Mouse (Mus musculus) spleen, postnatal 36 days (tissue): Measurements from ENCODE around the gene Slc25a48.

ENCODE experiments used
- DNase-seq, 2 experiments: peaks; one replicate each; pipeline ENCODE4 v3.0.0; 2022; ENCODE audit warnings: low spot score in 2 of 2, mixed read lengths in 1 of 2

Gene Slc25a48

DNA sequence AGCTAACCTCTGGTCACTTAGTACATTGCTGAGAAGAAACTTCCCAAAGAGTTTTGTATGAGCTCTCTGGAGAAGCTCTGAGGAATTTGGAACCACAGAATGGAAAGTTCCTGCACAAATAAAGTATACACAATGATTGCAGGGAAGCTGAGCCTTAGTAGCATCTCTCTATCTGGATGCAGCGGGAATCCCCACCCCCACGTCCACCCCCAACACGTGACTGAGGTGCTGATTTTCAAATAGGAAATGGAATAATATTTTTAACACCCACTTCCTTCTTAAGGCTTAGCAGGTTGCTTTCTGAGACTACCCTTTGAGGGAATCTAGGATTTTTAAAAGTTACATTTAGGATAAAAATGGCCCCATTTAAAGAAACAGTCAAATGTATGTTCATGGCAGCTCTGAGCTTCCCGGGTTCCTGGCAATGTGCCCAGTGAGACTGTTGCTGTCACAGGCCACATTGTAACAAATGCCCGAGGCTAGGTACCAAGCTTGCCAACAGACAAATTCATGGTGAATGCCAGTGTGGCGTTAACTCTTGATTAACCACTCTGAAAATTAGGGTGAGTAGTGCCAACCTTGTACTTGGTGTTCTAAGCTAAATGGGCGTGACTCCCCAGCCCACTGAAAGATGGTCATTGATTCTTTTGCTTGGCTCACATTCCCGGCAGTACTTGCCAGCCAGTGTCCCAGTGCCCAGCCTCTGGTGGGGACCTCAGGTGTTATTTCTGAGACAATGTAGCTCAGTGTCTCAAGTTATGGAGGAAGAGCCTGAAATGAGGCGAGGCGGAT, 11.3 kb downstream of the Slc25a48 start:
- no peak for DNase-seq

DNA sequence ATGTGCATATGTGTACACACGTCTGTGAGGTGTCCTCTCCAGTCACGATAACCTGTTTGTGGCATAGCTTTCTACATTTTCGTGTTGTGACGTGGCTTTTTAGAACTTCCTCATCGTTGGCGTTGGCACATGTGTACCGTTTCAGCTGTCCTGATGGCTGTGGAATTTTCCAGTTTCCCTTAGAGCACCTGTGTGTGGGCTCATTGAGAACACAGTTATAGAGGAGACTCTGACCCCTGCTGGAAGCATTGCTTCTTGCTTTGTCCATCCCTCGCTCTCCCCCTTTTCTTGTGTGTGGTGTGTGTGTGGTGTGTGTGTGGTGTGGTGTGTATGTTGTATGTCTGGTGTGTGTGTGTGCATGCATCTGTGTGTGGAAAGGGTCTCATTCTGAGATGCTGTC, 11.9 kb downstream of the Slc25a48 start:
- DNase-seq = no peak

DNA sequence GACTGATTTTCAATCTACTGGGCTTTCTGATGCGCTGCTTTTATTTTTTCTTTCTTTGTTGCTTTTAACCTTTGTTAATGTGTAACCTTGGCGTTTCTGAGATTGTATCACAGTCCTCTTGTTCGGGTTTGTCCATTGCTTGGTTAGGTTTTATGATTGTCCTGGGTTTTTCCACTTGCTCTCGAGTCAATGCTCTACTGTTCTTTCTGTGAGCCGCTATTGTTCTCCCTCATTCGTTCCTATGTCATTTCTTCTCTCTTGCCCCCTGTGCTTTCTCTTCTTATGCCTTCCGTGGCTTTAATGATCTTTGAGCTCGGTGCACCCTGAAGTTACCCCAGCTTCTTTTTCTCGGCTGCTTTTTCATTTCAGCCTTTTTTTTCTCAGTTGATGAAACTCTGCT, 19.8 kb downstream of the Slc25a48 start:
- DNase-seq = no peak

DNA sequence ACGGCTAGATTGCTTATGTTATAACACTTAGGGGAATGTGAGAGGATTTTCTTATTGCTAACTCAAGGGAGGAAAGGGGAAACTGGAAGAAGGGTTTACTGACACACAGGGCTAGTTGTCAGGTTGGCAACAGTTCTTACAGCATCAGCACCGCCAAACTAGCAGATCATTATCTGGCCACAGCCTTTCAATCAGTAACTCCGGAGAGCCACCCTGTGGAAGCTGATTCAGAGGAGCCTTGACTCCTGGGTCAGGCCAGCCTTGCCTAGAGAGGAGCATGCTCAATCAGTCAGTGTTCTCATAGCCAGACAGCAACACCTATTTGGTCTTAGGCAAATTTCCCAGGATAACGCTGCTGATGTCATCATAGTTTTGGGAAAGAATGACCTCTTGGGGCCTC, 23.3 kb downstream of the Slc25a48 start:
- no peak for DNase-seq

DNA sequence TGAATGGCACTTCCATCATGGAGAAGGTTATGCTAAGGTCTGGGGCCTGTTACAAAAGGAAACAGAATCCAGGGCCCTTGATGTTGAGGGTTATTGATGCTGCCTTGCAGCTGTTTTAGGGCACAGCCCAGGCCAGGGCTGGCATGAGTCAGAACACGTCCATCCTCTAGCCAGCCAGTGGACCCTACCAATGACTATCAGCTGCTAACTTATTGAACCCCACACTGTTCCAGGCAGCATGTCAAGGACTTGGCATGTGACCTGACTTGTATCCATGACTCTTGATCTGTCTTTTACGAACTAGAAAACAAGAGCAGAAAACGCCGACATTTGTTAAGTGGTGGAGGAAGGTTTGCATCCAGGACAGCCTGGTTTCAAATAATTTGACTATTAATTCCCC, 24.6 kb downstream of the Slc25a48 start:
- no peak for DNase-seq

DNA sequence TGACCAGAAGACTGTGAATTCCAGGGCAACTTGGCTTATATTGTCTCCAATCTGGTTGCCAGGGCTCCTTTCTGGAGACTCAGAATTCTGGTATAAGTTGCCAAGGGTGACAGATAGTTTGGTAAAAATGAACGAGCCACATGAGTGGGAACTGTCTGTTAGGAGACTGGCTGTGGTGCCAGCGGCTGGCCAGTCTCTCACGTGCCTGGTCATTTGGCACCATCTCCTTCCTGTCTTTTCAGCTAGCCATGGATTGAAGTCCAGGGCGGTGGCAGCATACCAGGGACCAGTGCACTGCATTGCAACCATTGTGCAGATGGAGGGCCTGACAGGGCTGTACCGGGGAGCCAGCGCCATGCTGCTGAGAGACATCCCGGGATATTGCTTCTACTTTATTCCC, 25.1 kb downstream of the Slc25a48 start:
- no peak for DNase-seq

DNA sequence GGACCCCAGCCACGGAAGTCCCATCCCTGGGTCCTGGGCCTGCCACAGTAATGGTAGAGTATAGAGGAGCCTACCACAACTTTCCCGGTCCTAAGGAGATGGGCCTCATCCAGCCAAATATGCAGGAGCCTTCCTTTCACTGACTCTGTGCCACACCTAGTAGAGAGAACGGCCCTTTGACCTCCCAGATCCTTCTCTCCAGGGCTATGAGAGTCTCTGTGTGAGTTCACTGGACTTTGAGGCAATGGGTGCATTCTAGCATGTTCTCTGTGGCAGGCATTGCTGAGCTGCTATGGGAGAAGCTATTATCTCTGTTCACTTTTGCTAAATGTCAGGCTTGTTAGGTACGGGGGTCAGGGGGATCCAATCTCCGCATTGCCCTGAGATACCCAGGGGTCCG, 25.6 kb downstream of the Slc25a48 start:
- DNase-seq = no peak

DNA sequence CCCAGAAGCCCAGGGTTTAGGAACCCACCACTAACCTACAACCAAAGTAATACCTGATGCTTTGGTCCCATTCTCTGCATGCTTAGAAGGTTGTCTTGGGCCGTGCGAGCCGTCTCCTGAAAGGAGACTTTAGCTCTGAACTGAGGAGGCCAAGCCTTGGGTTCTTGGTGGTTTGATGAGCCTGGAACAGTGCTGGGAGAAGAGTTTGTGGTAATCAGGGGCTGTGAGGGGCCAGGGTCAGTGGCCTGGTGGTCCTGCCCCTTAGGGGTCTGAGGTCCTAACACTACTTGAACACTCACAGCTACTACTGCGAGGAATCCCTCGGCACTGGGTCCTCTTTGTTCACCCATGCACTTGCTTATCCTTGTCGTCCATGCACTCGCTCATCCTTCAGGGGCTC, 29.6 kb downstream of the Slc25a48 start:
- DNase-seq = no peak

DNA sequence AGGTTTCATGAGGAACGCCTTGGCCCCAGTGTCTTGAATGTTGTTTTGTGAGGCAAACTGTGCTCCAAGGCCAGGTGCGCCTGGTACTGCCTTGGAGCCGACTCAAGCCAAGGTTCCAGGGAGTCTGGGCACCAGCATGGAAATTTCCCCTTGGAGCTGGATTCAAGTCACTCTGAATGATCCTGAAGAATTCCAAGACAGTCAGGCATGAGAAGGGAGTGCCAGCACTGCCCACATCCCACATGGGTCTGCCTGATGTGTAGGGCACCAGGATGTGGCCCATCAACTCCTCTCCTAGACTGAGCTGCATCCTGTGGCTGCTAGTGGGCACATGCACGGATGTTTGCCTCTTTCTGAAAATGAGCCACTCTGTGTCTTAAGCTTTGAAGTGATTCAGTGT, 30.4 kb downstream of the Slc25a48 start:
- no peak for DNase-seq

DNA sequence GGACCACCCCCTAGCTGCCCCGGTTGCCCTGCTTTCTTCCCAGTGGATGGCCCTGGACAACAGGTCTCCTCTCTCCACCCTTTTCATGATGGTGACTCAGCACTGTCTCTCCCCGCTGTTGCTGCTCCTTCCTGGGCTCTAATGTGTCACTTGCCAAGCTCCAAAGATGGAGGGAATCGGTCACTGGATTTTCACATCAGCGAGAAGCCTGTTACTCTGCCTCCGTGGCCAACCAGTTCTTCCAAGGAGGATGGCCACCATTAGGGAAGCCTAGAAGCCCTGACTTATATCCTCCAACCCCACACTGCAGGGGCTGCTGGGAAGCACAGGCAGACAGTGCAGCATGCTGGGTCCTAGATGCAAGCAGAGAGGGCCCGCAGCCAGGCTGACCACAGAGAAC, 33.1 kb downstream of the Slc25a48 start:
- DNase-seq = no peak

DNA sequence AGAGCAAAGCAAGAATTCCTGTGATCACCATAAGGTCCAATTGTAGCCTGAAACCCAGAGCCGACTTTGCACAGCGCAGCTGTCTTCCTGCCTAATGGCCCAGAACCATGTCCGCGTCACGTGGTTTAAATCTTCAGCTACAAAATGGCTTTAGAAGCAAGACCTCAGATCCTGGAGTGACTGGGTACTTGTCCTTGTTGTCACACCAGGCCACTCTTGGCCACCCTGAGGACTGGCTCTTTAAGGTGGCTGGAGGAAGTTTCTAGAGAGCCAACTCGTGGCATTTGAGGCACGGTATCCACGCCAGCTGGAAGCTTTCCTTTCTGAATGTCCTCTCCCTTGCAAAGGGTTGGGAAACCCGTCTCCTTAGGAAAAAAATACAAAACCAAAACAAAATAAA, 33.8 kb downstream of the Slc25a48 start:
- no peak for DNase-seq

DNA sequence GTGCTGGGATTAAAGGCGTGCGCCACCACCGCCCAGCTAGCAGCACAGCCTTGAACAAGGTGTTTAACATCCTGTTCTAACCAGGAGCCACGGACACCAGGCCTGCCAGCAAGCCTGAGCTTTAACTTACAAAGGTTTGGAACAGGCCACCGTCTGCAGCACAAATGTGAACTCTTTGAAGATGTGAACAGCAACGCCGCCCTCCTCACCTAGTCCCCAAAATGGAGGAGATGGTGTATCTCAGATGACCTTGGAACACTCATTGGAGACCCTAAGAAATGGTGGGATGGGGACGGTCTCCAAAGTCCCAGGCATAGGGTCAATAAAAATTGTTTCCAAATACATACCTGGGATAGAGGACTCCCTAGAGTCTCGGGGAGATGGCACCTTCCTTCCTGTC, 34.5 kb downstream of the Slc25a48 start:
- no peak for DNase-seq

DNA sequence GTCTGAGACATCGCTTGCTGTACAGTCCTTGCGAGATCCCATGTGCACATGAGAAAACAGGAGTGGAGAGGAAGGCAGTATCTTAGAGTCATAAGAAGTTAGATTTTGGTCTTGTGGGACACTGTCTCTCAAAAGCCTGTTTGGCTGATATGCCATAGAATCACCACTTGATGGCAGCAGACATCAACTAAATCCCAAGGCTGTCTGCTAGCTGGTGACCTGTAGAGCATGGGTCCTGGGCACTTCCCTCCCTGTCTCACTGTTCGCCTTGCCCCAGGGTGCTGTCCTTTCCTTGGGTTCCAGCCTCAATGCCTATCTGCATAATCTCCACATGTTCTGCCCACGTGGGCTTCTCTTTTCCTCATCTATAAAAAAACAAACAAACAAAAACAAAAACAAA, 37.2 kb downstream of the Slc25a48 start:
- DNase-seq = peak; percentile 15 to 22

DNA sequence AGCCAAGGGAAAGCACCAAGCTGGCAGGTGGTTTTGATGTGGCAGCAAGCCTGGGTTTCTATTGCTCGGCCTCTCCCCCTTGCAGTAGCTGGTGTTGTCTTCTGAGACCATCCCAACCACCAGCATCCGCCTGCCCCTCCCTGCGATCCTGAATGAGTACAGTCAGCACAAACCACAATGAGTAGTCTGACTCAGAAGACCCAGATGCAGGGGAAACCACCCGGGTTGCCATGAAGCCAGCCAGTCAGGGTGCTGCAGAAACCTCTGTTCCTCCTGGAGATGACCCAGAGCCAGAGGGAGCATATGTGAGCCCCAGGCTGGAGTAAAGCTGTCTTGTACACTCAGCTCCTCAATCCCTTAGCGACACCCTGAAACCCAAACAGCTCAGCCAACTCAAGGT, 38.6 kb downstream of the Slc25a48 start:
- peak; percentile 38 to 41 for DNase-seq

DNA sequence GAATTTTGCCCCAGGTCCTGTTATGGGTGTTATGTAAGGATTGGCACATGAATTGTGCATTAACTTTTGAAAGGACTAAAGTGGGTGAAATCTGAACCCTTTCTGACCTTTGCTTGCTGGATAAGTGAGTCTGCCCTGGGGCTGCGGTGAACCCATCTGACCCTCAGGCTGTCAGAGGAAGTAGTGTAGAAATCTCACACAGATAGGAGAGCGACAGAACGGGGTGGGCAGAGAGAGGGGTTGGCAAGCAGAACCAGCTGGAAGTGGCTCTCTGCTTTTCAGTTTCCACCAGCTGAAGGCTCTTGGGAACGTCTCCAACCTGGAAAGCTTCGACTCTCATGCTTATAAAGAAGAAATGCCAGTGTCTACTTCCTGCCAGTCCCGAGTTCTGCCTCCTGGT, 39.1 kb downstream of the Slc25a48 start:
- no peak for DNase-seq

DNA sequence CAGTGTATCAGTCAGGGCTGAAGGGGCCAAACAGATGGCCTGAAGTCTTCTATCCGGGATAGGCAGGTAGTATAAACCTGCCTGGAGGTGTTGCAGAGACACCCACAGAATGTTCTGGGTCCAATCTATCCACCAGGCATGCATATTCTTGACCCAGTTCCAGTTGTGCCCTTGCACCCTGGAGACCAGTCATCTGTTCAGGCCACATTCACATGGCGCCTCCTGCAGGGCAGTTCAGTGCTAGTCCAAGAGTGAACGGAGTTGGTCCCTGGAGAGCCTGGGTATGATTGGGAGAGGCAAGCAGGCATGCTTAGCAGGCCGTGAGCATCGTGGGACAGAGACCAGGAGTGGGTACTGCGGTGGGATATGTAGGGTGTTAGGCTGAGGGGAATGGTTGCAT, 39.9 kb downstream of the Slc25a48 start:
- DNase-seq = no peak

DNA sequence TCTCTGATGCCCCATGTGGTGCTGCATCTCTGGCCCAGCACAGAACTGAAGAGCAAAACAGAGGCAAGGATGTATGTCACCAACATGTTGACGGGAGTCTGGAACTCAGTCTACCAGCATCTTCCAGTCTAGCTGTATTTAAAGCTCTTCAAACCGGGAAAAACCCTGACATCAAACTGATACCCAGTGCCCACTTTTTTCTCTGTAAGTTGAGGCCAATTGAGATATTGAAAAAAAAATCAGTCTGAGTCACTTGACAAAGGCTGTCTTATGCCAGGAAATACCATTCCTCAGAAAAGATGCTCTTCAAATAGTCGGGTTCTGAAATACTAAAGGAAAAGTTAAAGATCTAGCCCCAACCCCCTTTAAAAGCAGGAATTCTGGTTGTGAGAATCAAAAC, 44.0 kb downstream of the Slc25a48 start, which contains the start of gene Il9:
Gene Il9 (minus strand): TSS at position 101 of the 400 bp plus-strand sequence.
- no peak for DNase-seq

DNA sequence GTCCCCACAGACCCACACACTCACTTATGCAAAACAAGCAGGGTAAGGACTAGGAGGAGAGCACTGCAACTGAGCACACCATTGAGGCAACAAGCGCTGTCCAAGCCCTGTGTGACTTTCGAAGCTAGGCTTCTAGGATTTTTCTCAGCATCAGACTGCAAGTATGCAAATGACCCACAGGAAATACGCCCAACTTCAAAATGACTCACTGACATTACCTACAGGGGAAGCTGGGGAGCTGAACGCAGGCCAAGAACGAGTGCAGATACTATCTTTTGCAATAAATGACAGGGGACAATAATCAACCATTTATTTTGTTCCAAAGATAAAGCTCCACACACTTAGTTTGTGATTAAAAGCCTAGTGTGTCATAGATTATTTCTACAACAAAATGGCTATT, 49.9 kb downstream of the Slc25a48 start:
- DNase-seq = no peak

DNA sequence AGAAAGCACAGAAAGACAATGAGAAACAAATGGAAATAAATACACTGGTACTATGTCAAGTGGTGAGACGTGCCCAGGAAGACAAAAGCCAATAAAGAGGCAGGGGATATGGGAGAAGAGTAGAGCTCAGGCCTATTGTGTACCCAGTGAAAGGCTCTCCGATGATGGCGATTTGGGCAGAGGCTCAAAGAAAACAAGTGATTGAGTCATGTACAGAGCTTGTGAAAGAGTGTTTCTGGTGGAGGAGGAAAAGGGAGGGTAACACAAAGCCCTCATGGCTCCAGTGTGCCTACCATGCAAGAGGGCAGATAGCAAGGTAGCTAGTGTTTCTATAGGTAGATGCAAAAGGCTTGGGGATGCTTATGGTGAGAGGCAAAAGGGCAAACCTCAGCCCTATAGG, 56.3 kb downstream of the Slc25a48 start:
- no peak for DNase-seq

DNA sequence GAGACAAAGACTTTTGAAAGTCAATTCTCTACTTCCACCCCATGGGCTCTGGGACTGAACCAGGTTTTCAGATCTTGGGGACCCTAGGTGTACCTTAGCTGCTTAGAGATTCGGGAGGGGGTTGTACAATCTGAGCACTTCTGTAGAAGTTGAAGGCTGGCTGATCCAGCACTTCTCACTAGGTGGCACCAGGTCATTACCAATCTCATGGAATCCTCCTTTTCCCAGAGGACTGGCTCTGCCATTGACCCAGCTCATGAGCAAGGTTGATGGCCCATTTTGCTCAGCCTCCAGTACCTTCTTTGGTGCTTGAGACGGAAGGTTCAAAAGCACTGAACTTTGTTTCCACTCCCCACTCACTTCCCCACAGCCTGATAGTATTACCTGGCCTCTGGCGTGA, 62.0 kb downstream of the Slc25a48 start:
- no peak for DNase-seq

DNA sequence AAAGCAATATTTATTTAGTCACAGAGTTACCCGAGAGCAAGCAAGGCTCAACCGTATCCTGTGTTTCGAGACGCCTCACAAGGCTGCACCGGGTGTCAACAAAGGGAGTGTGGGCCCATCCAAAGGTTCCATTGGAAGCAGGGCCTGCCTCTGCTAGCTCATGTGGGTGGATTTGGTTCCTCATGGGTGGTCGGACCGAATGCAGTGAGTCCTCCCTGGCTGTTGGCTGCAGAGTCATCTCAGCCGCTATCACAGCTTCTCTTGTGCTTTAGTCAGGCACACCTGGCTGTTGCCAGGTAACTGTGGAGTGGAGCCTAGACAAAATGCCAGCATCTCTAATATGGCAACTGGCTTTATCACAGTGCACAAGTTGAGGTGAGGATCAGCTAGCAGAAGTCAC, 62.5 kb downstream of the Slc25a48 start:
- no peak for DNase-seq

DNA sequence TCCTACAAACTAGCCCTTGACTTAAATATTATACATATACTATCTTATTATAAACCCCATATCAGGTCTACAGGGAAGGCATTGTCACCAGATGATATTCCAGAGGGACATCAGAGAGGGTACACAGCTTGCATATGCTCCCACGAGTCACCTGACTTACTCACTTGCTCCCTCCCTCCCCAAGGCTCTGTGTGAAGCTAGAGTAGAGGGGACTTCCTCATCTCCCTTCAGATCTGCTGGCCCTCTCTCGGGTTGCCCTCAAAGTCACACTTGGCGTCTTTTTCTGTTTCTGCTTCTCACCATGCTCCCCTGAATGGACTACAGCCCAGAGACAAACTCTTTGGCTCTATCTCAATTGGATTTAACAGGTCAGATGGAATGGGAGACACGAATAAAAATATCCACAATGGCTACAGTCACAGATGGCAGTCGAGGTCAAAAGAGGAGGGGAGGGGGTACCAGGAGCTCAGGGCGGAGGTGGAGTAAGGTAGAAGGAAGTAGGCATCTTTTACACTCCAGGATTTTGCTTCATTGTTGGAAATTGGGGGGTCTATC, 63.8 kb downstream of the Slc25a48 start:
- no peak for DNase-seq

DNA sequence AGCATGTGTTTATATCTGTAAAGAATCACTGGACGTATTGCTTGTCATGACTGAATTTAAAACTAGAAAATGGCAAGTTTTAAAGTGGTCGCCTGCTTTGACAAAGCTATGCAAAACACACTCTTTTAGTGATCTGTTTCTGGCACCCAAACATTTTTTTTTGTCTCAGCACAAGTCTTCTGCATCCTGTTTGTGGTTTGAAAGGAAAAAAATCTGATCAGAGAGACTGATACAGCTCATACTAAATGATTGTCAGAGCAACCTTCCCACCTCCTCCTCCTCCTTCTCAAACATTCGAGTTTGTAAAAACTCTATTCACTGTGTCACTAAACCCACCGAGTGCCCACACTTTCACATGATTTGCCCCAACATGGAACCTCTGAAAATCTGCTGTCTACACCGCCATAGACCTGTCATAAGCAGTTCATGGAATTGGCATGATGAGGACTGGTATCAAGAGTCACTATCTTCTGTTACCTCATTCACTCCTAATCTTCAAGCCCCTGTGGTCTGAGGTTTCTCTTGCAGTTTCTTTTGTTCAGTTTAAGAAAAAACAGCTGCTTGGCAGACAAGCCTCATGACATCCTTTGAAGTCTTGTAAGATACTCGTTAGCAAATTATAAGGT, 68.8 kb downstream of the Slc25a48 start:
- DNase-seq = peak in 1 of 2 experiments; percentile 6
